Mouse (Mus musculus): ENCODE data around the gene 1700019N19Rik.

1700019N19Rik gene

GRCm38 (mm10) chr19:58805191-58805779, 11.0 kb upstream of the 1700019N19Rik start:
- no peak for DNase-seq

- DNase-seq = no peak
Observed at GRCm38 (mm10) chr19:58795114-58795669, 931 bp upstream of the 1700019N19Rik start.

GRCm38 (mm10) chr19:58789194-58789593, 5.1 kb downstream of the 1700019N19Rik start:
- DNase-seq = no peak

GRCm38 (mm10) chr19:58783938-58784337, 10.3 kb downstream of the 1700019N19Rik start:
- peak in 1 of 2 experiments; percentile 14 for DNase-seq

DNA sequence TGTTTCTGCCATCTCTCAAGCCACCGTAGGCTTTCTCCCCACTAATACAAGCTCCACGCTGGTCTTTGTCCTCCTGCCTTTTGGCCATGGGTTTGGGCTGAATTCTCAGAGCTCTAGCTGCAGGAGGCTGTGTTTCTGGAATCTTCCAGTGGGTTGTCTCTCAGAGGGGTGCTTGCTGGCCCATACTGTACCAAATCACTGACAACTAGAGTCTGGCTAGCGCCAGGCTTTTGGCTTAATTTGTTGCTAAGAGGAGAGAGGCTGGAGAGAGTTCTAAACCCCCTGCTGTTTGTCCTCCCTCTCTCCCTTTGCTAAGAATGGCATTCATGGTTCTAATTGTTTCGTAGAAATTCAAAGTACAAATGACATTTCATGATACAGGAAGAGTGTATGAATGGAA, 12.7 kb downstream of the 1700019N19Rik start:
- no peak for DNase-seq

- no peak for DNase-seq
Observed at GRCm38 (mm10) chr19:58776461-58776860, 17.8 kb downstream of the 1700019N19Rik start.

GRCm38 (mm10) chr19:58767329-58767728, 26.9 kb downstream of the 1700019N19Rik start:
- no peak for DNase-seq

GRCm38 (mm10) chr19:58762848-58763541, 31.3 kb downstream of the 1700019N19Rik start:
- DNase-seq = peak; percentile 55 to 74

DNA sequence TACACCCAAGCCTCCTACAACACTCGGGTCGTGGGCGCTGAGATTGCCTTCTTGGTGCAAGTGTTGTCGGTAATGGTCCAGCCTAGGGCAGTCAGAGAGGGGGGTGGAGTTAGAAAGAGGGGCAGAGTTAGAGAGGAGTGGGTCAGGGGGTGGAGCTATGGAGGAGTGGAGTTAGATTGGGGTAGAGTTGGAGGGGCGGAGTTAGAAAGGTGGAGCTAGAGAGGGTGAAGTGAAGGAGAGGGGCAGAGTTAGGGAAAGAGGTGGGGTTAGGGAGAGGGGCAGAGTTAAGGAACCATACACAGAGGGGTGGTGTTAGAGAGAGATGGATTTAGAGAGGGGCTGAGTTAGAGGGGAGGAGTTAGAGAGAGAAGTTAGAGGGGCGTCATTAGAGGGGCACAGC, 31.9 kb downstream of the 1700019N19Rik start:
- no peak for DNase-seq

GRCm38 (mm10) chr19:58759423-58759822, 34.8 kb downstream of the 1700019N19Rik start, which contains the start of gene Pnliprp2:
TSS of gene Pnliprp2 (plus strand) at chr19:58759719.
- peak; percentile 48 to 63 for DNase-seq

DNA sequence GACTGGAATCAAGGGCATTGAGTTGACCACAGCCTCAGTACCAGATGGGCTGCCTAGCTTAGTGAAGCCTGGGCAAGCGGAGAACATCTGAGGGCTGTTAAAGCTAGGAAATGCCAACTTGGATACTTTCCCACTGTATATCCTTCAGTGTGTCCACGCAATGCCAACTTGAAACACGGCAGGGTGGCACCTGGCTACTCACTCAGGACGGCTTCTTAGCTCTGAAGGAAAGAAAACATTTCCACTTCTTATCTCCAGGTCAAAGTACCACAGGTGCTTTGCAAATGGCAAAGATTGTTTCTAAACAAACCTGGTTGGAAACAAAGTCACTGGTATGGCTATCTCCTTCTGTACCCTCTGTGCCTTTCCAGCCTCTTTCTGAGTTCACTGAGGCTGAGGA, 35.4 kb downstream of the 1700019N19Rik start:
- DNase-seq = no peak

GRCm38 (mm10) chr19:58751504-58751903, 42.8 kb downstream of the 1700019N19Rik start:
- no peak for DNase-seq

GRCm38 (mm10) chr19:58750822-58751221, 43.4 kb downstream of the 1700019N19Rik start:
- DNase-seq = no peak

DNA sequence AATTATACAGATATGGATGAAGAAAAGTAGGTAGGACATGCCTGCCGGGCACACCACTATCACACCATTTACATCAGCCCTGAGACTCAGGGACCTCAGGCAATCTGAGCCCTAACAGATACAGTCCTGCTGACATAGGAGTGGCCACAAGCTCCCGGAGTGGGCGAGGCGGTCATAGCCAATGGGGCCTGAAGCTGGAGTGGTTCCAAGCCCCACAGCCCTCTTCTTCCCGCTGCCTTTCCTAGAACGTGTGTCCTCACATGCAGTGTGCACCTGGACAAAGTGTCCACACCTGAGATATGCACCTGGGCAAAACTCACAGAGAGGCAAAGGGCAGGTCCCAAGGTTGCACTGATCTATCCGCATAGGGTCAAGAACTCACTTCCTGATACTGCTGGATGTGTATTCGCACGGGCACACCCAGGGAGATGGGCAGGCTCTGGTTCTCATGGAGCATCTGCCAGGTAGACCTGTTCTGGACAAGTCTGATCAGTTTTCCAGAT, 46.7 kb downstream of the 1700019N19Rik start:
- no peak for DNase-seq

DNA sequence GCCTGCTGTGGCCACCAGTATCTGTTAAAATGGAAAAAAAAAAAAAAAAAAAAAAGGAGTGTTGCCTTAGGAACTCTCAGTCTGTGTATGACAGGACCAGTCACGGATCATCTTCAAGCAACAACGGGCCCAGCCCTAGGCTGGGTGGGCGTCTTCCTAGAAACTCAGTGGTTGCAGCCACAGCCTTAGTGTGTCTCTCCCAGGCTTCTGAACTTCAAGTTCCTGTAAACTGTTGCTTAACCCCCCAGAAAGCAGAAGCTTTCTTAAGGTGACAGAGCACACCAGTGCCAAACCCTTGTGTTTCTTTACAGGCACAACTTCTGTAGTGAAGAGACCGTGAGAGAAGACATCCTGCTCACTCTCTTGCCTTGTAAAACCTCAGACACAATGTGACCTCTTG, 50.5 kb downstream of the 1700019N19Rik start:
- peak in 1 of 2 experiments; percentile 6 for DNase-seq

- DNase-seq = no peak
Observed at GRCm38 (mm10) chr19:58742711-58743110, 51.5 kb downstream of the 1700019N19Rik start.

DNA sequence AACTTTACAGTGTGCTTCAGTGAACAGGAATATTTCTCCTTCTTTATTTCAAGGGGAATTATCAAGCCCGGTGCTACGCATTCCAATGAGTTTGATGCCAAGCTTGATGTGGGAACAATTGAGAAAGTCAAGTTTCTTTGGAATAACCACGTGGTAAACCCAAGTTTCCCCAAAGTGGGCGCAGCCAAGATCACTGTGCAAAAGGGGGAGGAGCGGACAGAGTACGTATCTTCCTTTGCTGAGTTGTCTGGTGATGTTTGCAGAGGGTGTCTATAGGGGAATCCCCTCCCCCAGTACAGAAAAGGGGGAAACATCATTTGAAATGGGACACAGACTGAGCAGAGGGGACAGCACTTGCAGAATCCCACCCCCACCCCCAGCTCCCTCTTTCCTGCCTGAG, 53.2 kb downstream of the 1700019N19Rik start:
- DNase-seq = no peak

GRCm38 (mm10) chr19:58738111-58738510, 56.1 kb downstream of the 1700019N19Rik start:
- no peak for DNase-seq
